Mouse (Mus musculus): Measurements from ENCODE around the gene Megf9. TPM values are rescaled to one million over a fixed set of nuclear protein-coding genes. Genes with fewer than 3 reads are reported as not detected.

Gene Megf9
- polyA plus RNA-seq, 2 experiments = 1.8 to 3.3 TPM

DNA sequence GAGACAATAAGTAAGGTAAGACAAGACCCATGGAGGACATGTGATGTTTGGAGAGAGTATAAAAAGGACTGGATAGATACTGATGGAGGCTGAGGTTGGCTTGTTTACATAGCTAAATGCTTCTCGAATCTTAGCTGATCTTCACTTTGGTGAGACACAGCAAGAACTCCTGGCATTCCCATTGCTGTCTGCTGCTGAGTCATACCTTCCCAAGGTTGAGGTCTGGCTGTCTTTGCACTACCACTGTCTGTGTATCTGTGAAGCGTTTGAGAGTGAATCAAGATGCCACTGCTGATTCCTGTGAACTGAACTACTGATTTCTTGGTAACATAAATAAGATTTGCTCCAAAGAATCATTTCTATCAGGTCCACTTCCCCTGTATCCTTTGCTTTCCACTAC lies 19.1 kb upstream of the Megf9 start:
- TF ChIP-seq CTCF (IDR thresholded peaks at IDR 0.05; ENCODE audit: low read depth) (no peak), EP300 (IDR thresholded peaks at IDR 0.05; ENCODE audit: low read depth) (no peak)
- Histone ChIP-seq H3K27ac (no peak overlapping the region), H3K4me2 (ENCODE audit: low read depth) (no peak overlapping the region), H3K9me3 (ENCODE audit: control insufficient read depth, low read length) (no peaks in the 10 kb centered on the region), H3K36me3 (replicated peaks; ENCODE audit: control insufficient read depth, insufficient read depth, low read depth) (no peaks in the 10 kb centered on the region), H3K27me3 (ENCODE audit: control insufficient read depth, insufficient read depth, low read length) (no peaks in the 10 kb centered on the region), H3K9ac (replicated peaks) (no peak overlapping the region), H3K4me3 (ENCODE audit: insufficient read depth in 1 of 2, low read depth in 2 of 2, low read length in 2 of 2) (no peak overlapping the region), H3K4me1 (replicated peaks; ENCODE audit: control insufficient read depth in 2 of 2, insufficient read depth in 2 of 2, low read length in 1 of 2) (no peaks in the 10 kb centered on the region)
- ATAC-seq (ENCODE audit: insufficient read depth) (no peak), DNase-seq (ENCODE audit: low read depth in 3 of 3, low spot score in 3 of 3) (no peak)
- 43% methylated on average over 2 of the region's 2 CpGs for WGBS (ENCODE audit: insufficient replicate concordance)

GRCm38 (mm10) chr4:70553230-70553797 lies 18.5 kb upstream of the Megf9 start:
- H3K4me2 ChIP-seq (ENCODE audit: low read depth) = no peak overlapping the region
- H3K4me1 ChIP-seq (replicated peaks; ENCODE audit: control insufficient read depth in 2 of 2, insufficient read depth in 2 of 2, low read length in 1 of 2) = no peaks in the 10 kb centered on the region
- no peaks in the 10 kb centered on the region for H3K9me3 ChIP-seq (ENCODE audit: control insufficient read depth, low read length)
- H3K36me3 ChIP-seq (replicated peaks; ENCODE audit: control insufficient read depth, insufficient read depth, low read depth) = no peaks in the 10 kb centered on the region
- ATAC-seq (ENCODE audit: insufficient read depth) = no peak
- H3K4me3 ChIP-seq (ENCODE audit: insufficient read depth in 1 of 2, low read depth in 2 of 2, low read length in 2 of 2) = no peak overlapping the region
- no peak for TF ChIP-seq CTCF (IDR thresholded peaks at IDR 0.05; ENCODE audit: low read depth)
- no peak for TF ChIP-seq EP300 (IDR thresholded peaks at IDR 0.05; ENCODE audit: low read depth)
- no peak overlapping the region for H3K27ac ChIP-seq
- 59% methylated on average over 5 of the region's 5 CpGs for WGBS (ENCODE audit: insufficient replicate concordance)
- no peak overlapping the region for H3K9ac ChIP-seq (replicated peaks)
- DNase-seq (ENCODE audit: low read depth in 3 of 3, low spot score in 3 of 3) = no peak
- no peaks in the 10 kb centered on the region for H3K27me3 ChIP-seq (ENCODE audit: control insufficient read depth, insufficient read depth, low read length)

- no peak for ATAC-seq (ENCODE audit: insufficient read depth)
- 62% methylated on average over 4 of the region's 4 CpGs for WGBS (ENCODE audit: insufficient replicate concordance)
These were observed 17.3 kb upstream of the Megf9 start for GRCm38 (mm10) chr4:70552120-70552519.

GRCm38 (mm10) chr4:70547411-70548148 lies 12.8 kb upstream of the Megf9 start:
- H3K4me3 ChIP-seq (ENCODE audit: insufficient read depth in 1 of 2, low read depth in 2 of 2, low read length in 2 of 2) = no peak overlapping the region
- ATAC-seq (ENCODE audit: insufficient read depth) (no peak), DNase-seq (ENCODE audit: low read depth in 3 of 3, low spot score in 3 of 3) (no peak)
- H3K36me3 ChIP-seq (replicated peaks; ENCODE audit: control insufficient read depth, insufficient read depth, low read depth) = no peaks in the 10 kb centered on the region
- no peak overlapping the region for H3K27ac ChIP-seq
- no peak overlapping the region for H3K4me2 ChIP-seq (ENCODE audit: low read depth)
- 66% methylated on average over 8 of the region's 8 CpGs for WGBS (ENCODE audit: insufficient replicate concordance)
- no peak overlapping the region for H3K9ac ChIP-seq (replicated peaks)
- no peaks in the 10 kb centered on the region for H3K9me3 ChIP-seq (ENCODE audit: control insufficient read depth, low read length)
- H3K4me1 ChIP-seq (replicated peaks; ENCODE audit: control insufficient read depth in 2 of 2, insufficient read depth in 2 of 2, low read length in 1 of 2) = peaks cover 0 to 2% of the 10 kb centered on the region in 2 experiments; a peak in 1 of 4 replicates
- TF ChIP-seq EP300 (IDR thresholded peaks at IDR 0.05; ENCODE audit: low read depth) = no peak
- no peak for TF ChIP-seq CTCF (IDR thresholded peaks at IDR 0.05; ENCODE audit: low read depth)
- no peaks in the 10 kb centered on the region for H3K27me3 ChIP-seq (ENCODE audit: control insufficient read depth, insufficient read depth, low read length)

More at GRCm38 (mm10) chr4:70552120-70552519, 17.3 kb upstream of the Megf9 start:
- Histone ChIP-seq H3K36me3 (replicated peaks; ENCODE audit: control insufficient read depth, insufficient read depth, low read depth) (no peaks in the 10 kb centered on the region), H3K27me3 (ENCODE audit: control insufficient read depth, insufficient read depth, low read length) (no peaks in the 10 kb centered on the region), H3K4me3 (ENCODE audit: insufficient read depth in 1 of 2, low read depth in 2 of 2, low read length in 2 of 2) (no peak overlapping the region), H3K4me1 (replicated peaks; ENCODE audit: control insufficient read depth in 2 of 2, insufficient read depth in 2 of 2, low read length in 1 of 2) (no peaks in the 10 kb centered on the region), H3K9me3 (ENCODE audit: control insufficient read depth, low read length) (no peaks in the 10 kb centered on the region), H3K27ac (no peak overlapping the region), H3K4me2 (ENCODE audit: low read depth) (no peak overlapping the region), H3K9ac (replicated peaks) (no peak overlapping the region)
- TF ChIP-seq CTCF (IDR thresholded peaks at IDR 0.05; ENCODE audit: low read depth) (no peak), EP300 (IDR thresholded peaks at IDR 0.05; ENCODE audit: low read depth) (no peak)
- no peak for DNase-seq (ENCODE audit: low read depth in 3 of 3, low spot score in 3 of 3)

GRCm38 (mm10) chr4:70545869-70546542 lies 11.2 kb upstream of the Megf9 start:
- no peaks in the 10 kb centered on the region for H3K9me3 ChIP-seq (ENCODE audit: control insufficient read depth, low read length)
- no peak overlapping the region for H3K9ac ChIP-seq (replicated peaks)
- no peaks in the 10 kb centered on the region for H3K36me3 ChIP-seq (replicated peaks; ENCODE audit: control insufficient read depth, insufficient read depth, low read depth)
- ATAC-seq (ENCODE audit: insufficient read depth) (no peak), DNase-seq (ENCODE audit: low read depth in 3 of 3, low spot score in 3 of 3) (no peak)
- 34% methylated on average over 2 of the region's 2 CpGs for WGBS (ENCODE audit: insufficient replicate concordance)
- no peaks in the 10 kb centered on the region for H3K27me3 ChIP-seq (ENCODE audit: control insufficient read depth, insufficient read depth, low read length)
- no peak overlapping the region for H3K4me2 ChIP-seq (ENCODE audit: low read depth)
- no peak for TF ChIP-seq EP300 (IDR thresholded peaks at IDR 0.05; ENCODE audit: low read depth)
- no peak for TF ChIP-seq CTCF (IDR thresholded peaks at IDR 0.05; ENCODE audit: low read depth)
- H3K27ac ChIP-seq = no peak overlapping the region
- H3K4me3 ChIP-seq (ENCODE audit: insufficient read depth in 1 of 2, low read depth in 2 of 2, low read length in 2 of 2) = no peak overlapping the region
- peaks cover 0 to 2% of the 10 kb centered on the region in 2 experiments; a peak in 1 of 4 replicates for H3K4me1 ChIP-seq (replicated peaks; ENCODE audit: control insufficient read depth in 2 of 2, insufficient read depth in 2 of 2, low read length in 1 of 2)

Measured in liver, embryonic 14.5 days (tissue).